Mouse (Mus musculus) CD8-positive naive resting alpha-beta T cell, adult 2 months (primary cell): ENCODE results near the gene Dtx4.
"Not testable (repeated sequence)": the region's sequence is repeated elsewhere in the genome, so short reads cannot be mapped to it uniquely, and the experiment has no call there.

Experiments
- DNase-seq, 2 experiments: peaks; one replicate each; pipeline ENCODE4 v3.0.0; 2022; ENCODE audit warnings: low read depth in 2 of 2, low spot score in 2 of 2

Gene Dtx4

DNA sequence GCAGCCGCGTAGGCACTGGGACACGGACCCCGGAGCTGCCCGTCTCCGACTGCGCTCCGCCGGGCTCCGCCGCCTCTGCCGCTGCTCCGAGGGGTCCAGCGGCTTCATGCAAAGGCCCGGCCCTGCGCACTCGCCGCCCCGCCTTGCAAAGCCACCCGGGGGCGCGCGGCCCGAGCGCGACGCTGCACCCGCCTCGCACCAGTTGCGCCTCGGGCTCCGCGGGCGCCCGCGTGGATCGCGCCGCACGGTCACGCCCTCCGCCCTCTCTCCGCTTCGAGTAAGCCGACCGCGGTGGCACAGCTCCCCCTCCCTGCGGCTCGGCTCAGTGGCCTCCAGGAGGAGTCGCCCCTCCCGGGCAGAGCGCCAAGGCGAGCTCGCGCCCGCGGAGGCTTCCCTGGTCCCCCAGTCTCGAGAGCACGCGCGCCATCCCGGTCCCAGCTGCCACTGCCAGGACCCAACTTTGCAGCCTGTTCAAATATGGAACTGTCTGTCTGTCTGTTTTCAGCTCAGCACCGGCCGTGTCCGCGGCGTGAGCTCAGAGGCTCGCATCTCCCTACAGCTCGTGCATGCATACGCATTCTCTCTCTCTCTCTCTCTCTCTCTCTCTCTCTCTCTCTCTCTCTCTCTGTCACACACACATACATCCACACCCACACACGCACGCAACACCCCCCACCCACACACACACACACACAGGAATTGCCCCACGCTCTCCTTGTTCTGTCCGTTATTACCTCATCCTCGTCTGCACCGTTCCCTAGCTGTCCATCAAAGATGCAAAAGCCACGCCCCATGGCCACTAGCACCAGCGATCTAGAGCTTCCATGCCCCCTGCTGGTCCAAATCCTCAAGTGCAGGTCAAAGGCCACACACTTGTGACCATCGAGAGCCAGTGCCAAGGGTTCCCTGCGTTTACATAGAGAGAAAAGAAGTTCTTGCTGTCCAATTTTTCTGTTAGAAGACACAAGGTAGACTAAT, at the start of gene Dtx4:
Gene Dtx4, minus strand, starts transcription at position 85 of the 978 bp plus-strand sequence.
- peak; percentile 88 to 95 for DNase-seq

DNA sequence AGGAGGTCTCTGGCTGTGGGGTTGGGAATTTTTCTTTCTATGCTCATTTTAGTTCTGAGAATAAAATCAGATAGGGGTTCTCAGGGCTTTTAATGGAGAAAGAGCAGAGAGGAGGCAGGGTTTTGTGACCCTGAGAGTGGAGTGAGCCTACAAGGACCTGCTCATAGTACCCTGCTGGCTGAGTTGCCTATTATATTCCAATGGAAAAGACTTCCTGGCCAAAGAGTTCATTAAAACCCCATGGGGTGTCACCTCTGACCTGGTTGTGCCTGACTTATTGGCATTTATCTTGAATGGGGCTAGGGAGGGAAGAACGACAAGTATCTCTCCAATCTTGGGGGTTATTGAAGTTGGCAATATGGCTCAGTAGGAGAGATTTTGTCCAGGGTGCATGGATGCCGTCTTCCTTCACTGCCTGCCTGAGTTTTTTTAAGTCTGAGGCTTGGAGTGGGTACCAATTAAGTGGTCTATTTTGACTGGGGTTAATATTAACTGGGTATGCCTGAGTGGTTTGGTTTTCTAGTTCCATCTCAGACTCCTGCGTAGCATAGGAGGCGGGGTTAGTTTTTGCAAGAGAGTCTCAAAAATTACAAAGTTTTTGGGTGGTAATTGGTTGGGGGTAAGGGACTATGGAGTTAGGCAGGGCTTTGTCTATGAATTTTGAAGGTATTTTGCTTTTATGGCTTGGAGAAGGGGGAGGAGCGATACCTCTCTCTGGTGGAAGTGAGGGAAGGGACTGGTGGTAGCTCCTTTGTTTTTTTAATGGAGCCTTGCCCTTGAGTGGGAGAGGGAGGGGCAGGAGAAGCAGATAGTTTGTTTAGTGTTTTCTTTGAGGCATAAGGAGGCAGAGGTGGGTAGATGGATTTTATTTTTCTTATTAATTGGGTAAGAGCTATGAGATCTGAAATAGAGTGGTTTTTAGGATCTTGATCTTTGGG, 49.0 kb upstream of the Dtx4 start:
- no peak for DNase-seq

DNA sequence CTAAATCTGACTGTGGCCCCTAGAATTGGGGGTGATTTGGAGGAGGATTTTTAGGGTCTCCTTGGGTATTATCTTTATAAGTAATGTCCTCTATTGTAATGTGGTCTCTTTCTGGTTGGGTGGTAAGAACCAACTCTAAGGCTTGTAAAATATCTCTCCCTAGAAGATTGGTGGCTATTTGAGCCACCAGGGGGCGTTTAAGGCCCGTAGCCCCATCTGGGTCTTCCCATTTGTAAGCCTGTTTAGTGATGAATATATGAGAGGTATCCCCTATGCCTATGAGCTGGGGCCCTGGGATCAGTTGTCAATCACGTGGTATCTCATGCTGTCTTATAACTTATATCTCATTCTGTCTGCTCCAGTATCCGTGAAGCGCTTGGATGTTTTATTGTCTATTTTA, 47.9 kb upstream of the Dtx4 start:
- DNase-seq: peak in 1 of 2 experiments; percentile 19

DNA sequence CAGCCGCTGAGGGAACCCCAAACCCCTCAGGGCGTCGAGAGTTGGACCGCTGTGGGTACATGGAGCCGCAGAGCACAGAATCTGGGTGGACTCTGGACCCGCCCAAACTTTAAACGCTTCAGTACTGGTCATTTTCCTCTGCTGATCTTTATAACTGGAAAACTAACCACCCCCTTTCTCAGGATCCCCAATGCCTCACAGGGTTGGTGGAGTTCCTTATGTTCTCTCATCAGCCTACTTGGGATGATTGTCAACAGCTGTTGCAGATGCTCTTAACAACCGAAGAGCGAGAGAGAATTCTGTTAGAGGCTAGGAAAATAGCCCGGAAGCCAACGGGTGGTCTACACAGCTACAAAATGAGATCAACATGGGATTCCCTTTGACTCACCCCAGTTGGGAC, 44.2 kb upstream of the Dtx4 start, which contains the start of gene Fam111a:
Gene Fam111a, plus strand, starts transcription at position 301 of the 400 bp plus-strand sequence.
- DNase-seq: not testable (repeated sequence)

DNA sequence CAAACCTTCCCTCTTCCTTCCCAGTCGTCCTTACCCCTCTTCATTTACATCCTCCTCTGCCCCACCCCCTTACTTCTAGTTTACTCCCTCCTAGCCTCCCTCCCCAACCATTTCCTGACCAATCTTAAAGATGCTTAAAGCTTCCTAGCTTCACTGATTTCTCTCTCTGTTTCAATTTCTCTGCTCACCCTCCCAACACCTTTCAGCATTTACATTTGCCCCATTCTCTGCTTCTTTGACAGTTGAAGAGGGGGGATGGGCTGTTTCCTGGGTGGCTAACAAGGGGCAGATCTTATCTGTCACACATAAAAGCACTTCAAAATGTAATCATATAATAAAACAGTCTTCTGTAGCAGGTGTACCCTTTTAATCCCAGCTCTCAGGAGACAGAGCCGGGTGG, 40.4 kb upstream of the Dtx4 start:
- peak; percentile 41 to 63 for DNase-seq

DNA sequence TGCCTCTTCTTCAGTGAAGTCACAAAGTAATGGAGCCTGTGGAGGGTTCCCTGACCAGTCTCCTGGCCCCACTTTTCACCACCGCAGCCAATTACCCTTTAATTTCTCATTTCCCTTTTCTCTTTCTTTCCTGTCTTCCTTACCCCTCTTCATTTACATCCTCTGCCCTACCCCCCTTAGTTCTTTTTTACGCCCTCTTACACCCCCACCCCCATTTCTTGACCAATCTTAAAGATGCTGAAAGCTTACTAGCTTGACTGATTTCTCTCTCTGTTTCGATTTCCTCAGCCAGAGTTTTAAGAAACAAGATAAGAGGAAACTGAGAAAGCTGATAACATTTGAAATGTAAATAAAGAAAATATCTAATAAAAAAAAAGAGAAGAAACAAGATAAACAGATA, 39.5 kb upstream of the Dtx4 start:
- DNase-seq: no peak

DNA sequence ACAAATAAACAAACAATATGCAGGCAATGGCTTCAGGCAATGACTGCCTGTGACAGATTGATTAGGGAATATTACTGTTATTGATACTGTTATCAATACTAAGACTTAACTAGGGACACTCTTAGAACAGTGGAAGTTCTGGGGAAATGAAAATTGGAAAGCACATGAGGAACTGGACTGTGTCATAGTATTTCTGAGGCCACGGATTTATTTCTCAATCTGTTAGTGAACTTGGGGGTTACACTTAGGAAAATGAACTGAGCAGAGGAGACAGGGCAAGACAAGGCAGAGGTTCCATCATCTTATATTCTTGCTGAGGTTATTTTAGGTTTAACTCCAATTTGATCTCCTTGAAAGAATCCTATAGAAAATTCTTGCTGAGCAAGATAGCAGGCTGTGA, 38.7 kb upstream of the Dtx4 start:
- no peak for DNase-seq

DNA sequence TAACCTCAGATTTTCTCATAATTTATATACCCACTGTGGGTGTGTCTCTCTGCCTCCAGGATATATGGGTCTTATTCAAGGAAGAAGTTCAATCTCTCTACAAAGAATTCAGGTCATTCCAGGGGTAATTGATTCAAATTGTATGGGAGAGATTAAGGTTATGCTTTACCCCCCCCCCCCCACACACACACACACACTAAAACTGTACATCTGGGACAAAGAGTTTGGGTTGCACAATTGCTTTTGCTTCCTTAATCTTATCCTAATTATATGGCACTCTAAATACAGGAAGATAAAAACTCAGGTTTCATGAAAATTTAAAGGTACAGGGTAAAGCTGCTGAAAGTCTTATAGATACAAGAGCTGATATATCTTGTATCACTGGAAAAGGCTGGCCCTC, 35.9 kb upstream of the Dtx4 start:
- no peak for DNase-seq

DNA sequence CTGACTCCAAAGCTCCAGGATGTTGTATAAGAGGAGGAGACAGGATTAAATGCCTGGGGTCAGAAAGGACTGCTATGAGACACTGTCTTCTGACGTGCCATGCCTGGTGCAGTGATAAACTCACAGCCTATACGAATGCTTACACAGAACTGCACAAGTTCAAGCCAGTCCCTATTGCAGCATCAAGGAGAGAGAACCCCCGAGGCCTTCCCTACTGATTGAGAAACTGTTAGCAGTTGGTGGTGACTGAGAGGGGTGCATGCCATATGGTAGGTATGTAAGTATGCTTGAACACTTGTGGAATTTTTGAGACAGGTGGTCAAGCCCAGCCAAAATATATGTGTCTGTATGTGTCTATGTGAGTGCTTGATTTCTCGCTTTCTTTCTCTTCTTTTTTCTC, 22.1 kb upstream of the Dtx4 start:
- DNase-seq: no peak

DNA sequence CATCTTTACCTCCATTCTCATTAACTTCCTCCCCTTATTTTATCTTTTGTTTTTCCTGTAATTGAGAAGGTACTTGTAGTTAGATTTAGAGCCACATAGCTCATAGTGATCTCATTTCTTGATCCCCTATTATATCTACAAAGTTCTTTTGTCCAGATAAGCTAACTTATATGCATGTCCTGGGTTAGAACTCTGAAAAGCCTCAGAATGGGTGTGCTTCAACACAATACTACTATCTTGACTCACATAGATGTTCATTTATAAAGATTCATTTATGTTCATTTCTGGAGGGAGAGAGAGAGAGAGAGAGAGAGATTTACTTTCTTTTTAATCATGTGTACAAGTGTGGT, 17.3 kb upstream of the Dtx4 start:
- DNase-seq: no peak

DNA sequence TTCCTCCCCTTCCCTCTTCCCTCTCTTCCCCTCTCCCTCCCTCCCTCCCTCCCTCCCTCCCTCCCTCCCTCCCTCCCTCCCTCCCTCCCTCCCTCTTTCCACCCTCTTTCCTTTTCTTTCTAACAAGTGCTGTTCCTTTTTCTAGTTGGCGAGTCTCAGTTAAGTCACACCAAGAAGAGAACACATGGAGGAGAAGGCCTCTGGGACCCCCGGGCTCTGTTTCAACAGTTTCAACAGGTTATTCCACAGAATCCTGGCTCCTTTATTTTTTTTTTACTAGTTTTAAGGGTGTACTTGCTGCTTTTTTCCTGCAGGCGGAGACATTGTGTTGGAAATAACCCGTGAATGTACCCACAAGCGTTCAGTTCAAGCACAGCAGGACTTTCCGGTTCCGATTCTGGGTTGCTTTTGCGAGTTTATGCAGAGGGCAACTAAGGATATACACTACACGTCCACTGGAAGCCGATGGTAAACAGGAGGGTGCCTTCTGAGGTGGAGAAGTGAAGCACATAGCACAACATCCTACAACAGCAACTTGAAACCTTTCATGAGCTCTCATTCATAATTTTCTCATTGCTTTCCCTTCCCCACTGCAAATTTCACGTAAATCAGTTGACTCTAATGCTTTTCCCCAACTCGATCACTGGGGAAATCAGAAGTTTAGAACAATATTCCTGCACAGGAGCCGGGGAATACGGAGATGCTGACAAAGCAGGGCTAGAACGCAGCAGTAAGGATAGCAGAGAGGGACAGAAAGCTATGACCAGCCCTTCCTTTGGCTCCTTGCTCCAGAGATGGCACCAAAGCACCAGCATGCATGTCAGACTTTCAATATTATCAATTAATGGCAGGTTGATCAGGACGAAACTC, 16.7 kb upstream of the Dtx4 start:
- DNase-seq: peak; percentile 49 to 62

DNA sequence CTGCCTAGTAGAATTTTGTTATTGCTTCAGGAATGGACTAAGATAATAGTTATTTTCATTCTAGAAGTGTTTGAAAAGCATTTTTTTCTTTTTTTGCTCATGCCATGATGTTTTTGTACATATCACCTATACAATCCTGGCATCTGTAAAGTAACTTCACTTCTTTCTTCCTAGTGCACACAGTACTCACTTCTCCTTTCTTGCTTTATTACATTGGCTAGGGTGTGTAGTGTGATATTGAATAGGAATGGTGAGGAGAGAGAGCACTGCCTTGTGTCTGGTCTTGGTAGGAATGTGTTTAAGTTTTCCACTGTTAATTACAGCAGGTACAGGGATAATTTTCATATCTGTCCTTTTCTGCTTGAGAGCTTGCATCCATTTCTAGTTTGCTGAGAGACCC, 13.4 kb upstream of the Dtx4 start:
- DNase-seq: no peak

DNA sequence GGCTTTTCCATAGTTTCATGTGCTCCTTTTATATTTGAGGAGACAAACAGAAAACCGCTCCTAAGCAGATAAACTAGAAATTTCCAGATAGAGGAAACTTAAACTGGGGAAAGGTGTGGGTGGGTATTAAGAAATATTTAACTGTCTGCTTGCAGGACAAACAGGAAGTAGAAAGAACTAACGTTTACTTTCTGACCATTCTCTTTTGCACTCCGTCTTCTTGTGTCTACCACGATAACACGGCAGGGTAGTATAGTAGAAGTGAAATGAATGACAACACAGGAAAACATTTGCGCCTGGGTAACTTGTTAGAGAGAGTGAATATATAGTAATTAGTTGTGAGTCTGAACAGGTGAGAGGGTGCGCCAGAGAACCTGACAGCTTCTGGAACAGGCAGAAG, 1.5 kb upstream of the Dtx4 start:
- DNase-seq: no peak

DNA sequence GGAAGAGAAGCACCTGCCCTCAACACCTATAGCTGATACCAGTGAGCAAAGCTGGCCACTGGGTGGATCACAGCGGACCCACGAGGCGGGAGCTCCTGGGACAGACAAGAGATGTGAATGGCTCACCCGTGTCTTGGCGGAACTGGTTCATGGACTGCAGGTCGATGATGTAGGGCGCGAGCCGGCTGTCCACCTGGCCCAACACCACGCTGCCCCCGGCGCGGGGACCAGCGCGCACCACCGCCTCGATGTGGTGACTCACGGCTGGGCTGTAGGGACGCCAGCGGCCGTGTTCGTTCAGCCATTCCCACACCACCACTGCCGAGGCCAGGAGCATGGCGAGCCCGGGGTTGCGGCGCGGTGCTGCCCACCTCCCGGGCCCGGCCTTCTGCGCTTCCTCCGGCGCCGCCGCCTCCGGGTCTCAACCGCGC, 358 bp downstream of the Dtx4 start:
- DNase-seq: peak in 1 of 2 experiments; percentile 26

DNA sequence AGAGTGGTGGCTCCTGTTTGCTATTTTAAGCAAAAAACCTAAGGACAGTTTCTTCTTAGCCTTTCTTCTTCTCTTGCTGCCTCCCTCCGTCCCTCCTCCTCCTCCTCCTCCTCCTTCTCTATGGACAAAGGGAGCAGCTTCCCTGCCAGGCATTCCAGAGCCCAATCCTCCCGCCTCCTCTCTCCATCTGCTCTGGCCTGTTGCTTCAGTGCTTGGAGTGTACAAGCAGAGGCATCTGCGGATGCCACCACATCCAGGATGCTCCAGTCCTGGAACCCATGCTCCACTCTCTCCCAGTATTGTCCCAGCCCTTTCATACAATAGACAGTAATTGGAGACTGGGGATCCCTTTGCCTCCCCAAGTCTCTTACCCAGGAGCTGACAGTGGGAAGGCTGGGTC, 1.1 kb downstream of the Dtx4 start:
- DNase-seq: no peak

DNA sequence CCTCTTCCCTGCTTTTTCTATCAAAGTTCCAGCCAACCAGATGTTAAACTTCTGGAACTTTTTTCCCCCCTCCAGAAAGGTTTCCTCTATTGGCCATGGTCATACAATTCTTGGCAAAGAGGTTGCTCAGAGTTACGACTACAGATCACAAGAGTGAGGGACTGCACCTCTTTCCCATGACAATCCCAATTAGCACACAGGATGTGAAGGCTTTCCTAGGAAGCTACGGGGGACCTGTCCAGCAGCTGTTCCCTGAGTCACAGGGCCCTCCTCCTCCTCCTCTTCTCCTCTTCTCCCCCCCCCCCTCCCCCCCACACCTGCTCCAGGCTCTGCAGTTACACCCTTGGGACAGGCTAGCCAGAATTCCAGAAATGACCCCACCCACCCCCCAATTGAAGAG, 1.8 kb downstream of the Dtx4 start:
- DNase-seq: no peak

DNA sequence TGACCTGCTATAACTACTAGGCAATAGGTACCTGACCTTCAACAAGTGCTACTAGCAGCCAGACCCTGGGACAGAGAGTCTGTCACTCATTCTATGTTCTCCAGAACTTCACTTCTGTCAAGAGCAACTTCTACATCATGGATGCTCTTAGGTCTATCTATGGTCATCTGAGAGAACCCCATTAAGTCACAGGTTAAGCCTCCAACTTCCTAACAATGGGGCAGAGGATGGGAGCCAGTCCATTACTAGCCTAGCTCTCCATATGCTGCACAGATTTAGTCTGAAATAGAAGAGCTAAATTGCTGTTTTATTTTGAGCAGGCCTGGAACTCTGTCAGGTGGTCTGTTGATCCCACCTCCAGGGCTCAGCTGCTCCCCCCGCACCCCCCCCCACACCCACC, 2.3 kb downstream of the Dtx4 start:
- DNase-seq: no peak

DNA sequence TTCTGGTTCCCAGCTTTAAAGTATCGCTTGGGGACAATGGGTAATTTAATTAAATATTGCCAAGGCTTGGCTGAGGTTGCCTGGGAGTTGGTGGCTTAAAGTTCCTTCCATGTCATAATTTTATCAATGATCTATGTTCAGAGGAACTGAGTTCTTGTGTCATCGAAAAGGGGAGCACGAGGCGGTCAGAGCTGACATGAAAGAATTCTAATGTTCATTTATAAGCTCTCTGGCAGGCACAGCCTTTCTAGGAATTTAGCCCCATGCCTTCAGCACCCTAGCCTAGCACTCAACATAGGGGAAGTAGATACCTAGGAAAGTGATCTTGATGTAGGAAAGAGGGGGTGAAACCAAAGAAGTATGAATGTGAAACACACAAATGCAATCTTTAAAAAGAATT, 2.9 kb downstream of the Dtx4 start:
- no peak for DNase-seq

DNA sequence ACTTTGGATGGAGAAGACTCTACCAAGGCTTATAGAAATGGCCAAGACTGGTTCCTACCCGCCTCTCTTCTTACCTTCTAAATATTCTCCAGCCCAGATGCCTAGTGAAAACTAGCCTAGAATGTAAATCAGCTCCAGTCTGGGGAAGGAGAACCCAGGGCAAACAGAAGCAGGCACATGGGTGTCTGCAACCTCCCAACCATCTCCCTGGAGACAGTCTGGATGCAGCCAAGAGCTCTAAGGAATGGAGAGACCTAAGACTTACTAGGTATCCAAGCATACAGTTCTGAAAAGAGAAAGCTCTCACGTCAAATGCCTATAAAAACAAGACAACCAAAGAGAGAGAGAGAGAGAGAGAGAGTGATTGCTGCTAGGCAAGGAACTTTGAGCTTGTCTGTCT, 3.3 kb downstream of the Dtx4 start:
- DNase-seq: no peak

DNA sequence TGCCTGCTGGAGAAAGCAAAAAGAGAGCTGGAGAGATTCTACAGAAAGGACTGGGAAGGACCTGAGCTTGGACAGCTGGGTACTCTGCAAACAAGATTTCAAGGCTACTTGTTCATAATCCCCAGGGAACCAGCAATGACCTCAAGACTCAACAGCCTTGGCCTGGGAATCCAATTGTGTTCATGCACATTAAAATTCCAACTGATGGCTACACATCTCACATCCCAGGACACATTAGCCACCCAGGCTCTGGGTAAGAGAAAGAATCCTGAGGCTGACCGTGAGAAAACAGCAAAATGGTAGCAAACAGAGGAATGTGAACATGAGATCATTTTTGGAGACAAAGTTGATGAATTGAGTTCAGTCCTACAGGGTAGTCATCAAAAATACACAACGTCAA, 5.0 kb downstream of the Dtx4 start:
- DNase-seq: no peak

DNA sequence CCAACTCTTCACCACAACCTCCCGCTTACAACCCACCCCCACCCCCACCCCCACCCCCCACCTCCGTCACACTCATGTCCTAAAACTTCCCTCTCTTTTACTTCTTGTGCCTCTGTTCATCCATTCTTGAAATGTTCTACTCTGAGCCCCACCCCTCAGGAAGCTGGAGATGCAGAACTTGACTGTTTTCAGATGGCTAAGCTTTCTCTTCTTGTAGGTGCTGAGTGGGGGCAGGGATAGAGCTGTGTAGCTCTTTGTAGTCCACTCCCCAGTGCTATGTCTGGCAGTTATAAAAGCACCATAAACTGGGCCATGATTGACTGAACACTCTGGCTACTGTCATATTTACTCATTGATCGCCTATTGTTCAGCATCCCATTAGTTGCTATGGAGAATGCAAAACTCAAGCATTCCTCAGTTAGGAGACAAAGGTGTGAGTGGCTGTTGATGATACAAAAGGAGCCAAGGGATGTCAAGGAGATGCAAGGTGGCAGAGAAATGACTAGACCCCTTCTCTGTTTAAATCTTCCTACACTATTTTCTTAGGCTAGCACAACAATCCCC, 6.2 kb downstream of the Dtx4 start:
- no peak for DNase-seq
